Mouse (Mus musculus) 3134 (cell line): ENCODE data around the gene Ino80b.

Experiments
- DNase-seq: peaks from one replicate; pipeline ENCODE4 v3.0.0-alpha.2; 2011; ENCODE audit warnings: low spot score; ENCODE audit not compliant: insufficient read length; ENCODE audit errors: extremely low read depth

The Ino80b gene

GRCm38 (mm10) chr6:83092416-83093127, 32.7 kb downstream of the Ino80b start:
- no peak for DNase-seq

DNA sequence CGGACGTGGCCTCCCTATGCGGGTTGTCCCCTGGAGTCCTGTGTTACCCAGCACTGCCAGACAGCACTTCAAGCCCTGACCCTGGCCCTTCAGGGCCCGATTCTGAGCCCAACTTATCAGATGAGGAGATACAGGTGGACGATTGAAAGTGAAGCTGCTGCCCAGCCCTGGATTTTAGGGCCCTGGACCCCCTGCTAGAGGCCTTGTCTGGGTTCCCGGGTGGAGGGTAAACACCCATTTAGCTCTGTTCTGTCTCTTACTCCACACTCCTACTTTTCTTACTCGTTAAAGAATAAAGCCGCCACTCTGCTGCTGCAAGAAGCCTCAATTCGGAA, 37.3 kb downstream of the Ino80b start:
- DNase-seq: no peak

DNA sequence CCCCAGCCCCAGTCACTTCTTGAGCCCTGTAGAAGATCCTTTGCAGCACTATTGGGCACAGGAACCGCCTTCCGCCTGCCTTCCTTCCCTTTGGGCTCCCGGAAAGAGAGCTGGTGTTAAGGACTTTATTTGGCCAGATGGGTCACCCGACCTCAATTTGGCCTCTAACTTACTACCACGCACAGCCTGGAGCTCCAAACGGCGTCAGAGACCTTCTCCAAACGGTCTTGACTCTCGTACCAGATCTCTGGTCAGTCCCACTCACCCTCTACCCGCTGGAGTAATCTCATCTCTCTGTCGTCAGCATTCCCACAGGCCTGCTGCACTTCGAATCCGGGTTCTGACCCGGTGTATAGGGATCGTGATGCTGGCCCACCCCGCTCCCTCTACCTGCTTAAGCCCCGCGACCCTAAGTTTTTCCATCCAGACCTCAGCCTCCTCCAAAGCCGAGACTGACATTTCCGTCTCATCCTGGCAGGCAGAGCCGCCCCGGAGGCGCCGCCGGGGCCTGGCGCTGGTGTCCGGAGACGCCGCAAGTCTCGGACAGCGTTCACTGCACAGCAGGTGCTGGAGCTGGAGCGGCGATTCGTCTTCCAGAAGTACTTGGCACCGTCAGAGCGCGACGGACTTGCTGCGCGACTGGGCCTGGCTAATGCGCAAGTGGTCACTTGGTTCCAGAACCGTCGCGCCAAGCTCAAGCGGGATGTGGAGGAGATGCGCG, 37.9 kb downstream of the Ino80b start:
- no peak for DNase-seq

DNA sequence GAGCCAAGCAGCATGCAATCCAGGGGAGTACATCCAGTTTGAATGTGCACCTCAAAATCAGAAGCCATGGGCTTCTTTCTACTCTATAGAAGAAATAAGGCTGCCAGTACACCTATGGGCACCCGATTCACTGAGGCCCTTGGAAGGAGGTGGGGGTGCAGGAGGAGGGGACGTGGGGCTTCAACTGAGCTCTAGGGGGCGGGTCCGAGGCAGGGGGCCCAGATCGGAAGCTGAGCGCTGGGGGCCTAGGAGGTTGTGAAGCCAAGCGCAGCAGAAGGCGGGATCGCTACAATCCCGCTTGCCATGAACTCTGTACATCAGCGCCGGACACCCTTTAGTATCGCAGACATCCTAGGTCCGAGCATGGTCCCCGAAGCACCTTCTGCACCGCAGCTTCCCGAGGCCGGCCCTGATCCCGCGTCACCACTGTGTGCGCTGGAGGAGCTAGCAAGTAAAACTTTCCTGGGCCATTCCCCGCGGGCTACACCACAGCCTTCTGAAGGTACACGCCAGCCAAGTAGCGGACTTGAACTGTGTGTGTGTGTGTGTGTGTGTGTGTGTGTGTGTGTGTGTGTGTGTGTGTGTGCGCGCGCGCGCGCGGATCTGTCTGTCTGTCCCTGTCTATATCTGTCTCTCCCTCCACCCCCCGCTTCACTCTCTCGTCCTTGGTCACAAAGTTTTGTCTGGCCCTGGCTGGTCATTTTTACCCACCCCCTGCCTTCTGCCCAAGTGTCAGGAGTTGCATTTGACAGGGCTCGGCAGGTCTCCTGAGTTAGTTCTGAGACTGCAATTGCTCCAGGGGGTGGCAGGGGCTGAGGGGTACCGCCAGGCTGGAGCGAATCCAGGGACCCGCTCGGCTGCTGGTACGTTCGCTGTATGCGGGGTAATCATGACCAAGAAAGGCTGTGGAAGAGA, 38.9 kb downstream of the Ino80b start, which contains the start of gene Lbx2:
Gene Lbx2 (plus strand): TSS at position 247 of the 915 bp plus-strand sequence.
- no peak for DNase-seq

DNA sequence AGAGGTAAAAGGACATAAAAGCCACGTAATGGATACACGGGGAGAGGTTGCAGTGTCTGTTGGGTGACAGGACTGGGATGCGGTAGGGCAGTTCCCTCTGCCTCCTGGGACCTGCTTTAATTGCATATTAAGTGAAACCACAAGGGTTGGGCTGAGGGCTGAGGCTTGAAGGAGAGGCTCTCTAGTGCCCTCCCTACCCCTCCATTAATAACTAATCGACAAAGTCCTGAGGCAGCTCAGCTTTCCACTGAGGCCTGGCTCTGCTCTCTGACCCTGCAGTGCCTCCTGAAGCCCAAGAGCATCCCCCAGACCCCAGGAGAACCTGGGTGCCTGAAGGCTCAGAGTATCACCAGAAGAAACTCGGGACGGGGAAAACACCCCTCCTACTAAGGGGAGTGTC, 40.8 kb downstream of the Ino80b start:
- DNase-seq: no peak

- DNase-seq: no peak
Measured at GRCm38 (mm10) chr6:83083497-83083896, 41.7 kb downstream of the Ino80b start.

DNA sequence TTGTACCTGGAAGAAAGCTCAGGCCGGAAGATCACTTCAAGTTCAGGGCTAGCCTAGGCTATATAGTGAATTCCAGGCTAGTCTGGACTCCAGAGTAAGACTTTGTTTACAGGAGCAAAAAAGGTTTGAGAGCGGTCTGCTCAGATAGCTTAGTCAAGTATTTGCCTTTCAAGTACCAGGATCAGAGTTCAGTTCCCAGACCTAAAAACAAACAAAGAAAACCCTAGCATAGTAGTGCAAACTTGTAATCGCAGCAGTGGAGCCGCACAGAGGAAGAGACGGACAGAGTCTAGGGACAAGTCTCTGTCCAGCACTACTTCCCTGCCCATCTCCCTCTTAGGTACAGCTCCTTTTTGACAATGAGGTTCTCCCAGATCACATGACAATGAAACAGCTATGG, 45.0 kb downstream of the Ino80b start:
- no peak for DNase-seq

GRCm38 (mm10) chr6:83078324-83078858, 46.8 kb downstream of the Ino80b start:
- DNase-seq: peak; percentile 96

- no peak for DNase-seq
Measured at GRCm38 (mm10) chr6:83077630-83078323, 47.5 kb downstream of the Ino80b start, which contains the start of gene Pcgf1. Gene Pcgf1 (plus strand): TSS chr6:83077869.

DNA sequence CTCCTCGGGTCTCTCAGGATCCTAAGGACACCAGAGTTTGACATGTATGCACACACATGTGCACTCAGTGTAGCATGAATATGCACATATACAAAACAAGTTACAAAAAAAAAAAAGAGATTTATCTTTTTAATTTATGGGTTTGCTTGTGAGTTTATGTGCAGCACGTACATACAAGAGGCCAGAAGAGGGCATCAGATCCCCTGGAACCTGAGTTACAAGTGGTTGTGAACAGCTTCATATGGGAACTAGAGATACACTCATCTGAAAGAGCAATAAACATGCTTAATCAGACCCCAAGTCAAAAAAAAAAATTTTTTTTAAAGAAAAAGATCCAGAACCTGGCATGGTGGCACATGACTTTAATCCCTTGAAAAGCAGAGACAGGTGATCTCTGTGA, 50.3 kb downstream of the Ino80b start:
- DNase-seq: no peak
